Mouse (Mus musculus) layer of hippocampus, adult 2 months (tissue): ENCODE measurements around the gene Bsg. TPM values are rescaled to one million over a fixed set of nuclear protein-coding genes. Genes with fewer than 3 reads are reported as not detected.

Source experiments
- DNase-seq, 2 experiments: peaks; one replicate each; pipeline ENCODE4 v3.0.0; 2022; ENCODE audit warnings: low spot score in 2 of 2
- H3K27ac ChIP-seq: fragments of 200-600 bp; 2 replicates; pipeline ENCODE4 v1.8.1; 2022
- H3K4me3 ChIP-seq: fragments of 200-600 bp; 2 replicates; pipeline ENCODE4 v1.8.1; 2022; ENCODE audit warnings: mild to moderate bottlenecking
- CTCF ChIP-seq: fragments of 200-600 bp; conservative IDR thresholded peaks from 2 replicates; pipeline ENCODE4 v1.8.1; 2022; ENCODE audit warnings: antibody characterized with exemption, mild to moderate bottlenecking, moderate library complexity
- total RNA-seq, 2 experiments: library from RNA; stranded (reverse); gene quantifications; 2 replicates each; pipeline ENCODE4 v1.2.3; 2021

Bsg gene
- total RNA-seq, 2 experiments from 2014 or later: 538 TPM

- no peak for DNase-seq
- no peak overlapping the region for H3K4me3 ChIP-seq
- TF ChIP-seq CTCF: no peak
- H3K27ac ChIP-seq: no peak overlapping the region
Observed at GRCm38 (mm10) chr10:79733847-79734246, 29.6 kb downstream of the Bsg start.

- Histone ChIP-seq H3K4me3 (no peak overlapping the region), H3K27ac (no peak overlapping the region)
- DNase-seq: no peak
- TF ChIP-seq CTCF: no peak
Observed at GRCm38 (mm10) chr10:79735361-79735760, 31.1 kb downstream of the Bsg start.

GRCm38 (mm10) chr10:79736706-79737105 lies 32.4 kb downstream of the Bsg start:
- no peak overlapping the region for H3K4me3 ChIP-seq
- H3K27ac ChIP-seq: no peak overlapping the region
- no peak for DNase-seq
- TF ChIP-seq CTCF: no peak

GRCm38 (mm10) chr10:79738259-79738658 lies 34.0 kb downstream of the Bsg start:
- no peak for DNase-seq
- TF ChIP-seq CTCF: peak; percentile 76
- Histone ChIP-seq H3K27ac (no peak overlapping the region), H3K4me3 (no peak overlapping the region)

GRCm38 (mm10) chr10:79739234-79739633 lies 34.9 kb downstream of the Bsg start:
- no peak for TF ChIP-seq CTCF
- Histone ChIP-seq H3K27ac (no peak overlapping the region), H3K4me3 (no peak overlapping the region)
- no peak for DNase-seq

- Histone ChIP-seq H3K27ac (no peak overlapping the region), H3K4me3 (no peak overlapping the region)
- no peak for DNase-seq
- peak; percentile 69 for TF ChIP-seq CTCF
Observed at GRCm38 (mm10) chr10:79740863-79741262, 36.6 kb downstream of the Bsg start.

GRCm38 (mm10) chr10:79743161-79743560 lies 38.9 kb downstream of the Bsg start:
- Histone ChIP-seq H3K4me3 (no peak overlapping the region), H3K27ac (no peak overlapping the region)
- no peak for DNase-seq
- no peak for TF ChIP-seq CTCF

GRCm38 (mm10) chr10:79743650-79744365 lies 39.5 kb downstream of the Bsg start:
- H3K4me3 ChIP-seq: no peak overlapping the region
- no peak for TF ChIP-seq CTCF
- DNase-seq: no peak
- H3K27ac ChIP-seq: no peak overlapping the region

- Histone ChIP-seq H3K4me3 (no peak overlapping the region; the same call in 1 of the 2 replicates), H3K27ac (no peak overlapping the region)
- DNase-seq: no peak
- no peak for TF ChIP-seq CTCF
Observed at GRCm38 (mm10) chr10:79745411-79745810, 41.1 kb downstream of the Bsg start.

- peak; percentile 77 for TF ChIP-seq CTCF
- Histone ChIP-seq H3K4me3 (peak within 1 kb of the TSS; percentile 82), H3K27ac (peak within 1 kb of the TSS; percentile 86)
- DNase-seq: peak; percentile 95 to 98
Observed at GRCm38 (mm10) chr10:79745898-79746773, 41.8 kb downstream of the Bsg start, which contains the start of gene Polrmt. TSS of gene Polrmt (minus strand) at chr10:79746581.

- Histone ChIP-seq H3K4me3 (peak overlapping the region; percentile 82), H3K27ac (peak overlapping the region; percentile 58)
- no peak for TF ChIP-seq CTCF
Observed at GRCm38 (mm10) chr10:79746774-79747151, 42.5 kb downstream of the Bsg start.

GRCm38 (mm10) chr10:79748496-79748895 lies 44.2 kb downstream of the Bsg start:
- H3K4me3 ChIP-seq: no peak overlapping the region
- TF ChIP-seq CTCF: no peak
- no peak overlapping the region for H3K27ac ChIP-seq
- no peak for DNase-seq

More at GRCm38 (mm10) chr10:79746774-79747151, 42.5 kb downstream of the Bsg start:
- no peak for DNase-seq

GRCm38 (mm10) chr10:79754856-79755516 lies 50.7 kb downstream of the Bsg start, which contains the start of gene Fgf22:
TSS of gene Fgf22 (plus strand) at chr10:79755076.
- Histone ChIP-seq H3K4me3 (peak within 1 kb of the TSS; percentile 53), H3K27ac (peak within 1 kb of the TSS; percentile 21; the same call in 1 of the 2 replicates)
- no peak for TF ChIP-seq CTCF
- peak; percentile 54 to 73 for DNase-seq
